Mouse (Mus musculus): ENCODE results near the gene Adipor2.

DNA sequence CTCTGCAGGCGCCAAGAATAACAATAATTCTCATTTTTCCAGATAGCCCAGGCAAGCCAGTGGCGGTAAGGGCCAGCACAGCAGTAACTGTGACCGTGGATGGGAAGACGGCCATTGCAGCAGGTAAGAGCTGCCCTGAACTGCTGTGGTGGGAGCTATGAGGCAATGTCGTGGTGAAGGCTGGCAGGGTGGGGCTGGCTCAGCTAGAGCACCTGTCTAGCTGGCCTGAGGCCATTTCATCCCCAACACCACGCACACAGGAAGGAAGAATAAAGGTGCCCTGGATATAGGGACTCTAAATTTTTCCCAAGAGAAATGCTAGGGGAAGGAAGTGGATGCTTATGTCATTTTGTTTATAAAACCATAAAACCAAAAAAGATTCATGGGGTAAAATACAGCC, 105.1 kb downstream of the Adipor2 start:
- TF ChIP-seq CTCF (IDR thresholded peaks at IDR 0.05; ENCODE audit: borderline replicate concordance, extremely low read depth, insufficient read depth, insufficient read length): no peak
- TF ChIP-seq POLR2A (IDR thresholded peaks at IDR 0.05; ENCODE audit: borderline replicate concordance, extremely low read depth, insufficient read depth, insufficient read length, poor library complexity, severe bottlenecking): no peak
